20 mouse cellular contexts compared by ENCODE assay signal in genomic region chr15:95085962-95086361, GRCm38 (mm10).
DNase-seq lines count a peak whose midpoint lies in the region; TF ChIP-seq lines count a peak whose summit lies in the region.
"Had no signal": no experiment of that assay in that cellular context is flagged by ENCODE, and none has a peak within 500 bp of the region (broad histone marks: within the 10 kb centered on the region; RNA-seq: fewer than 3 reads in every experiment).

No protein-coding gene starts in this region.

- peak; percentile 10 for DNase-seq in gastrocnemius, postnatal 14 days
- no peak for DNase-seq in gastrocnemius, adult 2 months
- peak; percentile 54 for DNase-seq in brain, adult 2 months (ENCODE audit: low read depth, low spot score)
- DNase-seq in cerebellum, adult 9-10 months = peak; percentile 58
- DNase-seq in kidney, postnatal 10 days = no peak
- DNase-seq in frontal cortex, postnatal 10 days (ENCODE audit: low spot score in 2 of 2) = no peak
- no peak for DNase-seq in yolk sac, embryonic 10.5 days (ENCODE audit: low spot score)
- DNase-seq: gastrocnemius, postnatal 36 days; kidney, adult 11 months; kidney, postnatal 4 days; right cerebral cortex, postnatal 14 days had no signal

- H3K27ac ChIP-seq in gastrocnemius, adult 2 months = no peak overlapping the region
- H3K27ac ChIP-seq: forebrain, embryonic 15.5 days; hindbrain, embryonic 12.5 days; kidney, embryonic 15.5 days; limb, embryonic 15.5 days; liver, embryonic 15.5 days; lung, embryonic 15.5 days; macrophage; midbrain, embryonic 15.5 days; neural tube, embryonic 12.5 days had no signal

- no peak for TF ChIP-seq CTCF in gastrocnemius, adult 2 months (IDR thresholded peaks at IDR 0.05)

- H3K4me3 ChIP-seq in gastrocnemius, adult 2 months = no peak overlapping the region
- H3K4me3 ChIP-seq: forebrain, embryonic 15.5 days; hindbrain, embryonic 12.5 days; kidney, embryonic 15.5 days; limb, embryonic 15.5 days; liver, embryonic 15.5 days; lung, embryonic 15.5 days; midbrain, embryonic 15.5 days; neural tube, embryonic 12.5 days had no signal

- intact Hi-C loops in gastrocnemius, postnatal 14 days (cut with DNase I; ENCODE audit: low total_unique reads) = no loop called here
- intact Hi-C loops in gastrocnemius, adult 2 months (cut with DNase I) = no loop called here

Comparison
In these comparisons a context has a peak if more than half of its experiments do, and no peak if none do; other contexts are left out.
1. DNase-seq: peak in gastrocnemius, postnatal 14 days (single experiment), brain, adult 2 months (single experiment) and cerebellum, adult 9-10 months (single experiment); none in gastrocnemius, adult 2 months (single experiment), kidney, postnatal 10 days (single experiment), frontal cortex, postnatal 10 days (0 of 2) and yolk sac, embryonic 10.5 days (single experiment).